29 mouse cellular contexts compared by ENCODE assay signal in genomic region chr1:75138448-75138847, GRCm38 (mm10). TPM values are rescaled to one million over a fixed set of nuclear protein-coding genes. Genes with fewer than 3 reads are reported as not detected.
DNase-seq lines count a peak whose midpoint lies in the region; ATAC-seq and TF ChIP-seq lines count a peak whose summit lies in the region.
"Had no signal": no experiment of that assay in that cellular context is flagged by ENCODE, and none has a peak within 500 bp of the region (broad histone marks: within the 10 kb centered on the region; RNA-seq: fewer than 3 reads in every experiment).

No protein-coding gene starts in this region.

- no peak for DNase-seq in heart, postnatal 36 days
- no peak for DNase-seq in G1E (ENCODE audit: low spot score)
- no peak for DNase-seq in embryo, embryonic 10.5 days (ENCODE audit: low spot score)
- no peak for DNase-seq in left cerebral cortex, adult 11 months (ENCODE audit: low spot score)
- DNase-seq: adrenal gland, adult 8-10 months; adrenal gland, postnatal 25 days; B cell, adult 2 months; cerebellum, adult 11-12 months; cerebellum, adult 8-10 months; cerebellum, postnatal 10 days; cerebellum, postnatal 36 days; gastrocnemius, adult 2 months; gastrocnemius, postnatal 14 days; heart, adult 11 months; heart, postnatal 10 days; heart, postnatal 4 days had no signal

- no peak overlapping the region for H3K27ac ChIP-seq in heart, embryonic 13.5 days (replicated peaks)
- peak overlapping the region; percentile 100 for H3K27ac ChIP-seq in liver, embryonic 12.5 days
- H3K27ac ChIP-seq in liver, embryonic 15.5 days (replicated peaks) = peak overlapping the region; percentile 99
- H3K27ac ChIP-seq in forebrain, embryonic 16.5 days (ENCODE audit: low read length) = no peak overlapping the region
- H3K27ac ChIP-seq: forebrain, embryonic 12.5 days; forebrain, embryonic 15.5 days; gastrocnemius, adult 2 months; heart, embryonic 15.5 days; hindbrain, embryonic 15.5 days had no signal

- intact Hi-C loops in heart, postnatal 36 days (cut with DNase I) = no loop called here

- 85% methylated on average over 2 of the region's 2 CpGs for WGBS in heart, embryonic 13.5 days
- WGBS in liver, embryonic 12.5 days (ENCODE audit: insufficient replicate concordance) = 48% methylated on average over 2 of the region's 2 CpGs
- 54% methylated on average over 2 of the region's 2 CpGs for WGBS in liver, embryonic 15.5 days (ENCODE audit: insufficient replicate concordance)
- WGBS in forebrain, embryonic 16.5 days = 93% methylated on average over 2 of the region's 2 CpGs

- H3K4me3 ChIP-seq in heart, embryonic 13.5 days = 0 out of 2 replicates have a peak overlapping the region, but pooled peaks have one; percentile 90
- H3K4me3 ChIP-seq in G1E (ENCODE audit: low read depth, low read length) = peak overlapping the region; percentile 7; the same call in 1 of the 2 replicates
- H3K4me3 ChIP-seq in liver, embryonic 12.5 days = peak overlapping the region; percentile 81
- peak overlapping the region; percentile 96; the same call in 1 of the 2 replicates for H3K4me3 ChIP-seq in liver, embryonic 15.5 days (replicated peaks)
- no peak overlapping the region for H3K4me3 ChIP-seq in forebrain, embryonic 16.5 days (replicated peaks; ENCODE audit: low read length)
- H3K4me3 ChIP-seq: forebrain, embryonic 12.5 days; forebrain, embryonic 15.5 days; gastrocnemius, adult 2 months; heart, embryonic 15.5 days; hindbrain, embryonic 15.5 days had no signal

- H3K4me2 ChIP-seq in heart, embryonic 13.5 days = 0 out of 2 replicates have a peak overlapping the region, but pooled peaks have one; percentile 29
- H3K4me2 ChIP-seq in liver, embryonic 12.5 days = peak overlapping the region; percentile 88
- H3K4me2 ChIP-seq in liver, embryonic 15.5 days = peak overlapping the region; percentile 83
- no peak overlapping the region for H3K4me2 ChIP-seq in forebrain, embryonic 16.5 days (ENCODE audit: low read length)
- H3K4me2 ChIP-seq: forebrain, embryonic 12.5 days; forebrain, embryonic 15.5 days; heart, embryonic 11.5 days; heart, embryonic 15.5 days; hindbrain, embryonic 15.5 days had no signal

- peaks cover 52% of the 10 kb centered on the region for H3K36me3 ChIP-seq in heart, embryonic 13.5 days
- peaks cover 61% of the 10 kb centered on the region for H3K36me3 ChIP-seq in G1E (replicated peaks)
- H3K36me3 ChIP-seq in liver, embryonic 12.5 days = peaks cover 56% of the 10 kb centered on the region
- peaks cover 57% of the 10 kb centered on the region for H3K36me3 ChIP-seq in liver, embryonic 15.5 days (replicated peaks)
- peaks cover 13% of the 10 kb centered on the region; the same call in 1 of the 2 replicates for H3K36me3 ChIP-seq in forebrain, embryonic 16.5 days (ENCODE audit: control insufficient read depth, insufficient read depth)

- peaks cover 18% of the 10 kb centered on the region for H3K4me1 ChIP-seq in heart, embryonic 13.5 days
- peaks cover 83% of the 10 kb centered on the region for H3K4me1 ChIP-seq in G1E (ENCODE audit: insufficient read depth, low read depth, low read length)
- H3K4me1 ChIP-seq in liver, embryonic 12.5 days = peaks cover 74% of the 10 kb centered on the region
- peaks cover 78% of the 10 kb centered on the region for H3K4me1 ChIP-seq in liver, embryonic 15.5 days (replicated peaks)
- H3K4me1 ChIP-seq in forebrain, embryonic 16.5 days (replicated peaks; ENCODE audit: control insufficient read depth, insufficient read depth, low read length) = peaks cover 13% of the 10 kb centered on the region

- no peak for ATAC-seq in heart, embryonic 13.5 days (ENCODE audit: extremely low read depth, insufficient number of reproducible peaks, low FRiP score, low TSS enrichment)
- ATAC-seq in G1E (ENCODE audit: extremely low read depth, insufficient number of reproducible peaks, low FRiP score, poor library complexity, severe bottlenecking) = no peak
- ATAC-seq in liver, embryonic 12.5 days = no peak
- no peak for ATAC-seq in liver, embryonic 15.5 days (ENCODE audit: insufficient read depth)
- ATAC-seq in forebrain, embryonic 16.5 days = no peak
- ATAC-seq: activated CD4-positive, CD25-positive, alpha-beta regulatory T cell, adult 4 months; forebrain, embryonic 15.5 days had no signal

- no peak overlapping the region for H3K9ac ChIP-seq in heart, embryonic 13.5 days
- H3K9ac ChIP-seq in liver, embryonic 12.5 days = peak overlapping the region; percentile 32; the same call in 1 of the 2 replicates
- H3K9ac ChIP-seq in liver, embryonic 15.5 days = 0 out of 2 replicates have a peak overlapping the region, but pooled peaks have one; percentile 10
- H3K9ac ChIP-seq in forebrain, embryonic 16.5 days (replicated peaks; ENCODE audit: low read depth, low read length) = no peak overlapping the region
- H3K9ac ChIP-seq: forebrain, embryonic 12.5 days; forebrain, embryonic 15.5 days; heart, embryonic 15.5 days; hindbrain, embryonic 15.5 days had no signal

- no peaks in the 10 kb centered on the region for H3K9me3 ChIP-seq in heart, embryonic 13.5 days
- no peaks in the 10 kb centered on the region for H3K9me3 ChIP-seq in G1E (replicated peaks)
- no peaks in the 10 kb centered on the region for H3K9me3 ChIP-seq in liver, embryonic 12.5 days (replicated peaks)
- no peaks in the 10 kb centered on the region for H3K9me3 ChIP-seq in liver, embryonic 15.5 days (replicated peaks)
- no peaks in the 10 kb centered on the region for H3K9me3 ChIP-seq in forebrain, embryonic 16.5 days (ENCODE audit: control insufficient read depth, low read length)
- H3K9me3 ChIP-seq: forebrain, embryonic 12.5 days; forebrain, embryonic 15.5 days; heart, embryonic 15.5 days; hindbrain, embryonic 15.5 days had no signal

- TF ChIP-seq CTCF in G1E (IDR thresholded peaks at IDR 0.05; ENCODE audit: low read depth, low read length) = no peak

- H3K27me3 ChIP-seq in heart, embryonic 13.5 days (replicated peaks) = 0 out of 2 replicates have a peak, but pooled peaks cover 3% of the 10 kb centered on the region
- H3K27me3 ChIP-seq in G1E (ENCODE audit: insufficient read depth, low read length) = no peaks in the 10 kb centered on the region
- H3K27me3 ChIP-seq in liver, embryonic 12.5 days (replicated peaks) = no peaks in the 10 kb centered on the region
- H3K27me3 ChIP-seq in liver, embryonic 15.5 days = no peaks in the 10 kb centered on the region
- H3K27me3 ChIP-seq in forebrain, embryonic 16.5 days (replicated peaks; ENCODE audit: control insufficient read depth, insufficient read depth, low read length) = no peaks in the 10 kb centered on the region
- H3K27me3 ChIP-seq: CH12.LX; forebrain, embryonic 15.5 days; heart, embryonic 15.5 days; hindbrain, embryonic 15.5 days had no signal

RNA-seq across cellular contexts. Expression of gene Cnppd1, which starts 4.1 kb away (rescaled TPM):
- 36.2 and 39.1 TPM in 2 replicates for polyA plus RNA-seq in heart, embryonic 13.5 days (2015; fragmentation: Nextera tagmentation; extraction: Ambion mirVana)
- 10 to 100 TPM; 23.2 to 30.0 TPM for total RNA-seq in heart, postnatal 36 days (2021)
- total RNA-seq in G1E (2014; fragmentation: Nextera tagmentation) = 77.3 and 93.4 TPM in 2 replicates
- 140 and 143 TPM in 2 replicates for total RNA-seq in G1E (2017)
- polyA plus RNA-seq in G1E (2012) = 83.2 and 105 TPM in 2 replicates
- 53.2 and 54.0 TPM in 2 replicates for polyA plus RNA-seq in liver, embryonic 12.5 days (2016; fragmentation: Nextera tagmentation; extraction: Ambion mirVana)
- 48.8 and 54.7 TPM in 2 replicates for polyA plus RNA-seq in liver, embryonic 15.5 days (2015; fragmentation: Nextera tagmentation; extraction: Ambion mirVana)
- 57.1 and 58.5 TPM in 2 replicates for polyA plus RNA-seq in forebrain, embryonic 16.5 days (2015; fragmentation: Nextera tagmentation; extraction: Ambion mirVana)

RNA-seq across cellular contexts. Expression of gene Retreg2, which starts 4.1 kb away (rescaled TPM):
- polyA plus RNA-seq in heart, embryonic 13.5 days (2015; fragmentation: Nextera tagmentation; extraction: Ambion mirVana) = 35.2 and 35.9 TPM in 2 replicates
- 10 to 100 TPM; 22.2 to 23.5 TPM for total RNA-seq in heart, postnatal 36 days (2021)
- total RNA-seq in G1E (2014; fragmentation: Nextera tagmentation) = 85.7 and 93.8 TPM in 2 replicates
- 111 and 120 TPM in 2 replicates for total RNA-seq in G1E (2017)
- polyA plus RNA-seq in G1E (2012) = 101 and 112 TPM in 2 replicates
- polyA plus RNA-seq in liver, embryonic 12.5 days (2016; fragmentation: Nextera tagmentation; extraction: Ambion mirVana) = 69.4 and 73.5 TPM in 2 replicates
- polyA plus RNA-seq in liver, embryonic 15.5 days (2015; fragmentation: Nextera tagmentation; extraction: Ambion mirVana) = 55.8 and 59.7 TPM in 2 replicates
- 91.9 and 102 TPM in 2 replicates for polyA plus RNA-seq in forebrain, embryonic 16.5 days (2015; fragmentation: Nextera tagmentation; extraction: Ambion mirVana)

RNA-seq across cellular contexts. Expression of gene Slc23a3, which starts 4.8 kb away (rescaled TPM):
- polyA plus RNA-seq in heart, embryonic 13.5 days (2015; fragmentation: Nextera tagmentation; extraction: Ambion mirVana) = 0.41 and 1.0 TPM in 2 replicates
- under 1 TPM; 0.56 to 0.57 TPM for total RNA-seq in heart, postnatal 36 days (2021)
- total RNA-seq in G1E (2014; fragmentation: Nextera tagmentation) = 0.83 and 1.5 TPM in 2 replicates
- 0.22 and 0.29 TPM in 2 replicates for total RNA-seq in G1E (2017)
- polyA plus RNA-seq in G1E (2012) = 0.03 TPM in 1 of 2 replicates, not detected in the other
- polyA plus RNA-seq in liver, embryonic 12.5 days (2016; fragmentation: Nextera tagmentation; extraction: Ambion mirVana) = 0.36 and 1.1 TPM in 2 replicates
- 2.1 and 2.3 TPM in 2 replicates for polyA plus RNA-seq in liver, embryonic 15.5 days (2015; fragmentation: Nextera tagmentation; extraction: Ambion mirVana)
- polyA plus RNA-seq in forebrain, embryonic 16.5 days (2015; fragmentation: Nextera tagmentation; extraction: Ambion mirVana) = not detected in 2 replicates
- total RNA-seq: CH12.LX; gastrocnemius, adult 2 months had no signal
- polyA plus RNA-seq: brain, embryonic 14.5 days; forebrain, embryonic 12.5 days; forebrain, embryonic 15.5 days; hindbrain, embryonic 11.5 days; hindbrain, embryonic 15.5 days had no signal

RNA-seq across cellular contexts. Expression of gene Nhej1, which starts 13.4 kb away (rescaled TPM):
- polyA plus RNA-seq in heart, embryonic 13.5 days (2015; fragmentation: Nextera tagmentation; extraction: Ambion mirVana) = 7.6 and 7.9 TPM in 2 replicates
- 1 to 10 TPM; 4.5 TPM for total RNA-seq in heart, postnatal 36 days (2021)
- total RNA-seq in G1E (2014; fragmentation: Nextera tagmentation) (2.5 and 5.1 TPM in 2 replicates), G1E (2017) (12.3 and 12.4 TPM in 2 replicates)
- polyA plus RNA-seq in G1E (2012) = 0.40 and 0.47 TPM in 2 replicates
- 6.7 and 6.8 TPM in 2 replicates for polyA plus RNA-seq in liver, embryonic 12.5 days (2016; fragmentation: Nextera tagmentation; extraction: Ambion mirVana)
- 5.8 and 6.2 TPM in 2 replicates for polyA plus RNA-seq in liver, embryonic 15.5 days (2015; fragmentation: Nextera tagmentation; extraction: Ambion mirVana)
- polyA plus RNA-seq in forebrain, embryonic 16.5 days (2015; fragmentation: Nextera tagmentation; extraction: Ambion mirVana) = 6.6 and 8.2 TPM in 2 replicates

RNA-seq across cellular contexts. Expression of gene Zfand2b, which starts 30.0 kb away (rescaled TPM):
- 27.2 and 31.7 TPM in 2 replicates for polyA plus RNA-seq in heart, embryonic 13.5 days (2015; fragmentation: Nextera tagmentation; extraction: Ambion mirVana)
- total RNA-seq in heart, postnatal 36 days (2021) = 10 to 100 TPM; 14.9 to 17.6 TPM
- total RNA-seq in G1E (2014; fragmentation: Nextera tagmentation) (45.8 and 58.0 TPM in 2 replicates), G1E (2017) (47.7 and 53.7 TPM in 2 replicates)
- polyA plus RNA-seq in G1E (2012) = 21.0 and 24.2 TPM in 2 replicates
- polyA plus RNA-seq in liver, embryonic 12.5 days (2016; fragmentation: Nextera tagmentation; extraction: Ambion mirVana) = 43.5 and 46.3 TPM in 2 replicates
- 43.4 and 44.5 TPM in 2 replicates for polyA plus RNA-seq in liver, embryonic 15.5 days (2015; fragmentation: Nextera tagmentation; extraction: Ambion mirVana)
- 41.9 and 47.2 TPM in 2 replicates for polyA plus RNA-seq in forebrain, embryonic 16.5 days (2015; fragmentation: Nextera tagmentation; extraction: Ambion mirVana)

Comparison
In these comparisons a context has a peak if more than half of its experiments do, and no peak if none do; other contexts are left out.
1. H3K27ac ChIP-seq: peak in liver, embryonic 12.5 days (single experiment) and liver, embryonic 15.5 days (single experiment); none in heart, embryonic 13.5 days (single experiment) and forebrain, embryonic 16.5 days (single experiment).
2. H3K9ac ChIP-seq: peak in liver, embryonic 12.5 days (single experiment) and liver, embryonic 15.5 days (single experiment); none in heart, embryonic 13.5 days (single experiment) and forebrain, embryonic 16.5 days (single experiment).